Mouse (Mus musculus) left cerebral cortex, adult 18-20 months (tissue): ENCODE data around the gene Fancb. TPM values are rescaled to one million over a fixed set of nuclear protein-coding genes. Genes with fewer than 3 reads are reported as not detected.
A peak's percentile ranks its signal among the peaks of the same experiment; 100 is the strongest.

ENCODE experiments used
- DNase-seq, 2 experiments: peaks; one replicate each; pipeline ENCODE4 v3.0.0; 2021 to 2022; ENCODE audit warnings: low spot score in 2 of 2, mixed read lengths in 1 of 2
- long read RNA-seq, 2 experiments: library from polyadenylated mRNA; stranded (forward); transcript quantifications; one replicate each; pipeline ENCODE4 v2.0.0; 2021
- total RNA-seq, 2 experiments: library from RNA; stranded (reverse); gene quantifications; 2 replicates each; pipeline ENCODE4 v1.2.3; 2021

Fancb gene
- total RNA-seq, result 1 to 10 TPM; 1.5 to 1.9 TPM
- long read RNA-seq, experiment 1, partial matches to known transcripts, result 1 of 3 reads
- long read RNA-seq, experiment 1, other reads (novel, unspliced or antisense), result 0 of 3 reads
- long read RNA-seq, experiment 2, partial matches to known transcripts, result 0 of 2 reads
- long read RNA-seq, experiment 2, other reads (novel, unspliced or antisense), result 1 of 2 reads

GRCm38 (mm10) chrX:164980193-164980775, at the start of gene Fancb, which contains the start of gene Mospd2:
Gene Fancb (plus strand): TSS chrX:164980592.
Gene Mospd2 (minus strand): TSS chrX:164980375.
- peak; percentile 67 to 79 for DNase-seq

GRCm38 (mm10) chrX:164941540-164941939, 38.9 kb upstream of the Fancb start:
- no peak for DNase-seq

- no peak for DNase-seq
These were observed 28.4 kb upstream of the Fancb start for GRCm38 (mm10) chrX:164951858-164952576.

- no peak for DNase-seq
These were observed 27.6 kb upstream of the Fancb start for GRCm38 (mm10) chrX:164952601-164953375.

- no peak for DNase-seq
These were observed 14.5 kb upstream of the Fancb start for GRCm38 (mm10) chrX:164965750-164966448.

- no peak for DNase-seq
These were observed 9.2 kb upstream of the Fancb start for GRCm38 (mm10) chrX:164971206-164971605.

- no peak for DNase-seq
These were observed 1.5 kb upstream of the Fancb start for GRCm38 (mm10) chrX:164978866-164979265.

GRCm38 (mm10) chrX:165003141-165003540, 22.7 kb downstream of the Fancb start:
- no peak for DNase-seq

GRCm38 (mm10) chrX:165004779-165005324, 24.5 kb downstream of the Fancb start, which contains the start of gene Gm17604:
Gene Gm17604 (minus strand): TSS chrX:165004829.
- no peak for DNase-seq

Other genes starting within 250 kb of the Fancb start
- 10 to 100 TPM; 16.9 to 19.3 TPM for gene Mospd2, start 217 bp upstream of the Fancb start, total RNA-seq
- not detected for gene Gm17604, start 24.2 kb downstream of the Fancb start, total RNA-seq